Mouse (Mus musculus): Measurements from ENCODE around the gene Cdh4. TPM values are rescaled to one million over a fixed set of nuclear protein-coding genes. Genes with fewer than 3 reads are reported as not detected.
A peak's percentile ranks its signal among the peaks of the same experiment; 100 is the strongest.

Gene Cdh4
- polyA plus RNA-seq, 1 experiment, result 48.4 TPM

DNA sequence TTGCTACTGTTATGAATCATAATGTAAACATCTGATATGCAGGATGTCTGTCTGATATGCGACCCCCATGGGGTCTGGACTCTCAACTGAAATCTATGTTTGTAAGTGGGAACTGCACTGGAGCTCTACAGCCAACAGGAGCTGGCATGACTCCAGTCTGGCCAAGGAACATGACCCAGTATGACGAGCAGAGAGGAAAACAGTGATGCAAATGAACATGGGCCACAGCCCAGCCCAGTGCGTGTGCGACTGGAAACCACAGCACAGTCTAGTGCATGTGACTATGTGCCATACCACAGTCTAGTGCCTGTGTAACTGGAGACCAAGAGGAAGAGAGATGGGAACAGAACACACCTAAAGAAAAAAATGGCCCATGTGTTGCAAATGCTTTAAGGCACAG, 477.8 kb downstream of the Cdh4 start:
- no peak for TF ChIP-seq POLR2A (IDR thresholded peaks at IDR 0.05; ENCODE audit: borderline replicate concordance, extremely low read depth, insufficient read depth, insufficient read length, poor library complexity, severe bottlenecking)
- TF ChIP-seq CTCF (IDR thresholded peaks at IDR 0.05; ENCODE audit: borderline replicate concordance, extremely low read depth, insufficient read depth, insufficient read length), result no peak
- no peak for DNase-seq (ENCODE audit: low read depth)

GRCm38 (mm10) chr2:179921021-179921653, 478.9 kb downstream of the Cdh4 start:
- no peak for TF ChIP-seq POLR2A (IDR thresholded peaks at IDR 0.05; ENCODE audit: borderline replicate concordance, extremely low read depth, insufficient read depth, insufficient read length, poor library complexity, severe bottlenecking)
- TF ChIP-seq CTCF (IDR thresholded peaks at IDR 0.05; ENCODE audit: borderline replicate concordance, extremely low read depth, insufficient read depth, insufficient read length), result no peak
- DNase-seq (ENCODE audit: low read depth), result no peak

GRCm38 (mm10) chr2:179924038-179924437, 481.8 kb downstream of the Cdh4 start:
- TF ChIP-seq CTCF (IDR thresholded peaks at IDR 0.05; ENCODE audit: borderline replicate concordance, extremely low read depth, insufficient read depth, insufficient read length) (no peak), POLR2A (IDR thresholded peaks at IDR 0.05; ENCODE audit: borderline replicate concordance, extremely low read depth, insufficient read depth, insufficient read length, poor library complexity, severe bottlenecking) (no peak)
- no peak for DNase-seq (ENCODE audit: low read depth)

- no peak for DNase-seq (ENCODE audit: low read depth)
- no peak for TF ChIP-seq POLR2A (IDR thresholded peaks at IDR 0.05; ENCODE audit: borderline replicate concordance, extremely low read depth, insufficient read depth, insufficient read length, poor library complexity, severe bottlenecking)
- TF ChIP-seq CTCF (IDR thresholded peaks at IDR 0.05; ENCODE audit: borderline replicate concordance, extremely low read depth, insufficient read depth, insufficient read length), result no peak
Measured at GRCm38 (mm10) chr2:179929166-179929565, 486.9 kb downstream of the Cdh4 start.

DNA sequence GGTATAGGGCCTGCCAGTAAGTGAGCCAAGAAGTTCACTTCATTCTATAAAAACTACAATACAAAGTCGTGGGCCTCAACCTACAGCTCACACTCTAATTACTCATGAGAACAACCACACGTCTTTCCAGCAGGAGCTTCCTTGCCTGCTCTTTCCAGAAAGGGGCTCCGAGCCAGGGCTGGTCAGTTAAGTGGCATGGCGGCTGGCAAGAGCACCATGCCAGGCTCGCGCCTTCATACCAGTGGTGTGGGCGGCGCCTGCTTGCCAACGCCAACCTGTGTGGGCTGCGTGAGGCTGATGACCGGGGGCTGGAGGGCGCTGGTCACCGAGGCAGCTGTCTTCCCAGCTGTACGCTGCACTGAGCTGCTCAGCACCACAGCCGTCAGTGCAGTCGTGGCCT, 489.5 kb downstream of the Cdh4 start:
- peak; percentile 3 for DNase-seq (ENCODE audit: low read depth)
- TF ChIP-seq POLR2A (IDR thresholded peaks at IDR 0.05; ENCODE audit: borderline replicate concordance, extremely low read depth, insufficient read depth, insufficient read length, poor library complexity, severe bottlenecking) (no peak), CTCF (IDR thresholded peaks at IDR 0.05; ENCODE audit: borderline replicate concordance, extremely low read depth, insufficient read depth, insufficient read length) (no peak)

DNA sequence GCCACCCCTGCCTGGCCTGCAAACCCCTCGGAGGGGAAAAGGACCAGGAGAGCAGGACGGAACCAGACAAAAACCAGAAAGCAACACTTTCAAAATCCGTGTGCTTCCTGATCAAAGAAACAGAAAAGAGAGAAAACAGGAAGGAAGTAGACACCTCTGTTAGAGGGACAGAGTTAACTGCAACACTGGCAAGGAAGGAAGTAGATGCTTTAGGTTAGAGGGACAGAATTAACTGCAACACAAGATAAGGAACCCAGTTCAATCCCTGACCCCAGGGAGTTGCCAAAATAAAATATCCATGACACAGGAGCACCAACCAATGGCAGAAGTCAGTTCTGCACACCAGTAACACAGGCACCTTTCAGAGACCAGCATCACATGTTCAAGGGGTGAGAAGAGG, 491.9 kb downstream of the Cdh4 start:
- no peak for DNase-seq (ENCODE audit: low read depth)
- no peak for TF ChIP-seq POLR2A (IDR thresholded peaks at IDR 0.05; ENCODE audit: borderline replicate concordance, extremely low read depth, insufficient read depth, insufficient read length, poor library complexity, severe bottlenecking)
- TF ChIP-seq CTCF (IDR thresholded peaks at IDR 0.05; ENCODE audit: borderline replicate concordance, extremely low read depth, insufficient read depth, insufficient read length), result no peak

GRCm38 (mm10) chr2:179937091-179937490, 494.9 kb downstream of the Cdh4 start:
- no peak for DNase-seq (ENCODE audit: low read depth)
- TF ChIP-seq POLR2A (IDR thresholded peaks at IDR 0.05; ENCODE audit: borderline replicate concordance, extremely low read depth, insufficient read depth, insufficient read length, poor library complexity, severe bottlenecking) (no peak), CTCF (IDR thresholded peaks at IDR 0.05; ENCODE audit: borderline replicate concordance, extremely low read depth, insufficient read depth, insufficient read length) (no peak)

DNA sequence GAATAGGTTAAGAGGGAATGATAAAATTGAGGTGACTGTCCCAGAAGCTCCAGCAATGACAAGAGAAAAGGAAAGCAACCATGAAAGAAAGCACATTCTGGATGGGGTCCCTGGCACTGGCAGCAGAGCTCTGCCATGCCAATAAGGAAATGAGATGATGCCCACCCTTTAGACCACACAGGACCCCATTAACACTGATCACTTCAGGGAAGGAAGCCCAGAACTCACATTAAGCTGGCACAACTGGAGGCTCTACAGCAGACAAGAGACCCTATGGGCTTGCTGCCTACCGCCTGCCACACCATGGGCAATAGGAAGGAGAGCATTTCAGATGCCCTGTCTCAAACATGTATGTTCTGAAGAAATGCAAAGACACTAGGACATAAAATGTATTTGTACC, 499.5 kb downstream of the Cdh4 start:
- DNase-seq (ENCODE audit: low read depth), result peak; percentile 48

GRCm38 (mm10) chr2:179945051-179945450, 502.8 kb downstream of the Cdh4 start:
- DNase-seq (ENCODE audit: low read depth), result no peak

More for the DNA sequence above, 499.5 kb downstream of the Cdh4 start:
- no peak for TF ChIP-seq CTCF (IDR thresholded peaks at IDR 0.05; ENCODE audit: borderline replicate concordance, extremely low read depth, insufficient read depth, insufficient read length)
- no peak for TF ChIP-seq POLR2A (IDR thresholded peaks at IDR 0.05; ENCODE audit: borderline replicate concordance, extremely low read depth, insufficient read depth, insufficient read length, poor library complexity, severe bottlenecking)

GRCm38 (mm10) chr2:179946496-179946895, 504.3 kb downstream of the Cdh4 start:
- DNase-seq (ENCODE audit: low read depth), result no peak
- no peak for TF ChIP-seq CTCF (IDR thresholded peaks at IDR 0.05; ENCODE audit: borderline replicate concordance, extremely low read depth, insufficient read depth, insufficient read length)
- TF ChIP-seq POLR2A (IDR thresholded peaks at IDR 0.05; ENCODE audit: borderline replicate concordance, extremely low read depth, insufficient read depth, insufficient read length, poor library complexity, severe bottlenecking), result no peak

More at GRCm38 (mm10) chr2:179945051-179945450, 502.8 kb downstream of the Cdh4 start:
- TF ChIP-seq POLR2A (IDR thresholded peaks at IDR 0.05; ENCODE audit: borderline replicate concordance, extremely low read depth, insufficient read depth, insufficient read length, poor library complexity, severe bottlenecking) (no peak), CTCF (IDR thresholded peaks at IDR 0.05; ENCODE audit: borderline replicate concordance, extremely low read depth, insufficient read depth, insufficient read length) (no peak)

GRCm38 (mm10) chr2:179947607-179948006, 505.4 kb downstream of the Cdh4 start:
- TF ChIP-seq CTCF (IDR thresholded peaks at IDR 0.05; ENCODE audit: borderline replicate concordance, extremely low read depth, insufficient read depth, insufficient read length) (no peak), POLR2A (IDR thresholded peaks at IDR 0.05; ENCODE audit: borderline replicate concordance, extremely low read depth, insufficient read depth, insufficient read length, poor library complexity, severe bottlenecking) (no peak)
- no peak for DNase-seq (ENCODE audit: low read depth)

GRCm38 (mm10) chr2:179948820-179949219, 506.6 kb downstream of the Cdh4 start:
- no peak for TF ChIP-seq CTCF (IDR thresholded peaks at IDR 0.05; ENCODE audit: borderline replicate concordance, extremely low read depth, insufficient read depth, insufficient read length)
- TF ChIP-seq POLR2A (IDR thresholded peaks at IDR 0.05; ENCODE audit: borderline replicate concordance, extremely low read depth, insufficient read depth, insufficient read length, poor library complexity, severe bottlenecking), result no peak

More at GRCm38 (mm10) chr2:179948820-179949219, 506.6 kb downstream of the Cdh4 start:
- no peak for DNase-seq (ENCODE audit: low read depth)

Data from brain, embryonic 14.5 days (tissue).